Mouse (Mus musculus) T-helper 17 cell (primary cell): ENCODE measurements at regions not wholly inside any gene's neighbourhood (a gene's known extent, or its start where the extent isn't known, plus 50 kb on each side); places are given as distances from the start of the nearest gene placed in this dataset.

Source experiments
- in situ Hi-C, 2 experiments: fragments of 300-600 bp; cut with MboI, MseI; formaldehyde crosslinking; loops; 1 replicate in 1 of 2; 2 replicates in 1 of 2; pipeline ENCODE4 v1.15.1; 2025; ENCODE audit warnings: high pct_unique_total_duplicates in 2 of 2

GRCm38 (mm10) chr6:143618558-143618957 lies 451.5 kb downstream of the Etnk1 start:
- in situ Hi-C loops = loop anchor here in 1 of 2 experiments (10.0 kb wide), 1 partner anchor 1366 kb away; no protein-coding TSS in a partner anchor

- in situ Hi-C loops = no loop called here
Measured at GRCm38 (mm10) chr6:143620583-143620982, 453.6 kb downstream of the Etnk1 start.

- in situ Hi-C loops = no loop called here
Measured at GRCm38 (mm10) chr6:143622161-143622560, 455.1 kb downstream of the Etnk1 start.

- in situ Hi-C loops = no loop called here
Measured at GRCm38 (mm10) chr6:143624901-143625300, 457.9 kb downstream of the Etnk1 start.

- in situ Hi-C loops = no loop called here
Measured at GRCm38 (mm10) chr6:143631581-143631980, 464.6 kb downstream of the Etnk1 start.

GRCm38 (mm10) chr6:143633710-143634109 lies 466.7 kb downstream of the Etnk1 start:
- in situ Hi-C loops = no loop called here

GRCm38 (mm10) chr6:143634334-143634733 lies 467.3 kb downstream of the Etnk1 start:
- in situ Hi-C loops = no loop called here

GRCm38 (mm10) chr6:143635043-143635442 lies 468.0 kb downstream of the Etnk1 start:
- in situ Hi-C loops = no loop called here

GRCm38 (mm10) chr6:143640652-143641051 lies 473.6 kb downstream of the Etnk1 start:
- in situ Hi-C loops = no loop called here

- in situ Hi-C loops = no loop called here
Measured at GRCm38 (mm10) chr6:143642052-143642451, 475.0 kb downstream of the Etnk1 start.

GRCm38 (mm10) chr6:143645989-143646388 lies 479.0 kb downstream of the Etnk1 start:
- in situ Hi-C loops = no loop called here

- in situ Hi-C loops = no loop called here
Measured at GRCm38 (mm10) chr6:143648501-143648900, 481.5 kb downstream of the Etnk1 start.

- in situ Hi-C loops = no loop called here
Measured at GRCm38 (mm10) chr6:143656576-143656975, 489.6 kb downstream of the Etnk1 start.

- in situ Hi-C loops = no loop called here
Measured at GRCm38 (mm10) chr6:143660837-143661236, 493.8 kb downstream of the Etnk1 start.

- in situ Hi-C loops = no loop called here
Measured at GRCm38 (mm10) chr6:143663306-143663705, 496.3 kb downstream of the Etnk1 start.

GRCm38 (mm10) chr6:143665374-143665773 lies 498.4 kb downstream of the Etnk1 start:
- in situ Hi-C loops = no loop called here

GRCm38 (mm10) chr6:143668551-143668950 lies 501.5 kb downstream of the Etnk1 start:
- in situ Hi-C loops = no loop called here

- in situ Hi-C loops = no loop called here
Measured at GRCm38 (mm10) chr6:143669446-143670130, 502.6 kb downstream of the Etnk1 start.

GRCm38 (mm10) chr6:143690131-143690530 lies 523.1 kb downstream of the Etnk1 start:
- in situ Hi-C loops = no loop called here

GRCm38 (mm10) chr6:143690866-143691265 lies 523.8 kb downstream of the Etnk1 start:
- in situ Hi-C loops = no loop called here

- in situ Hi-C loops = no loop called here
Measured at GRCm38 (mm10) chr6:143697997-143698396, 531.0 kb downstream of the Etnk1 start.

- in situ Hi-C loops = no loop called here
Measured at GRCm38 (mm10) chr6:143703984-143704383, 537.0 kb downstream of the Etnk1 start.

GRCm38 (mm10) chr6:143706451-143706850 lies 539.4 kb downstream of the Etnk1 start:
- in situ Hi-C loops = no loop called here

GRCm38 (mm10) chr6:143714461-143714860 lies 547.4 kb downstream of the Etnk1 start:
- in situ Hi-C loops = loop anchor here in 1 of 2 experiments (10.0 kb wide), 1 partner anchor 1180 kb away; no protein-coding TSS in a partner anchor
